Mouse (Mus musculus) lung, postnatal 36 days (tissue): Measurements from ENCODE around the gene Tulp3.

Experiments
- DNase-seq: peaks from one replicate; pipeline ENCODE4 v3.0.0; 2022; ENCODE audit warnings: mixed read lengths

The Tulp3 gene

GRCm38 (mm10) chr6:128295876-128296749 lies 59.5 kb downstream of the Tulp3 start:
- peak; percentile 90 for DNase-seq

- DNase-seq: no peak
Observed at GRCm38 (mm10) chr6:128291284-128291683, 64.4 kb downstream of the Tulp3 start.

GRCm38 (mm10) chr6:128288681-128289080 lies 67.0 kb downstream of the Tulp3 start:
- peak; percentile 64 for DNase-seq

- peak; percentile 90 for DNase-seq
Observed at GRCm38 (mm10) chr6:128285792-128286430, 69.7 kb downstream of the Tulp3 start.

- DNase-seq: no peak
Observed at GRCm38 (mm10) chr6:128282126-128282525, 73.5 kb downstream of the Tulp3 start.

GRCm38 (mm10) chr6:128280472-128281145 lies 75.0 kb downstream of the Tulp3 start:
- no peak for DNase-seq

- DNase-seq: no peak
Observed at GRCm38 (mm10) chr6:128279608-128280007, 76.0 kb downstream of the Tulp3 start.

- no peak for DNase-seq
Observed at GRCm38 (mm10) chr6:128279099-128279498, 76.6 kb downstream of the Tulp3 start.

GRCm38 (mm10) chr6:128277132-128278085 lies 78.2 kb downstream of the Tulp3 start:
- no peak for DNase-seq

- DNase-seq: no peak
Observed at GRCm38 (mm10) chr6:128276349-128276748, 79.3 kb downstream of the Tulp3 start.

GRCm38 (mm10) chr6:128275506-128276064 lies 80.1 kb downstream of the Tulp3 start:
- peak; percentile 56 for DNase-seq

GRCm38 (mm10) chr6:128273507-128273906 lies 82.1 kb downstream of the Tulp3 start:
- no peak for DNase-seq

- DNase-seq: no peak
Observed at GRCm38 (mm10) chr6:128272754-128273153, 82.9 kb downstream of the Tulp3 start.
